Comparison of ENCODE assay signal across 11 mouse cellular contexts in the genomic region with DNA sequence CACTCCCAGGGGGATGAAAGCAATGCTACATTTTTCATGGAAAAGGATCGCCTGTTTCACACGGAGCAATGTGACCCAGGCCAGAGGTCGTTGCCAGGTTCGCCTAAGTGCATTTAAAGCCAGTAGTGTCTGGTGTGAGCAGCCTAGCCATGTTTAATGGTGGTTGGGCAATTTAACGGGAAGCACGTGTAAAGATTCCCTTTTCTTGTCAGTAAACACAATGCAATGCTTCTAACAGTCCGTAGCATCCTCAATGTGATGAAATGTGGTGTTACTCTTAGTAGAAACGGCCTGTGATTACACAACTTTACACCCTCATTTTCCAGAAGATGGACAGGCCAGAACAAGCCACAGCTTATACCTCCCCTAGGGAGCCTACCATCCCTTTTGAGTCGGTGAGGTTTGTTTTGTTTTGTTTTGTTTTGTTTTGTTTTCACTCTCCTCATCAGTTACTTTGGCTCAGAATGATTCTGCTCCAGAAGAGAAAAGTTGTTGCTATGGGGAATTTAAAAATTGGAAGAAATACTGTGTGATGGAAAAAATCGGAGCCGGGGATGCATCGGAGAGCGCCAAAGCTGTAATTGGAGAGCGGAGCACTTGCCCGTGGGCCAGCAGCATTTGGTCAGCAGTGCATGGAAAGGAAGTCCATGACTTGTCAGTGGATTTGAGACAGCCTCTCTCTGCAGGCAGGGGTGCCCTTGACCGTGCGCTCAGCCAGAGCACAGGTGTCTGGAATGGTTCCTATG.
DNase-seq lines count a peak whose midpoint lies in the region; ATAC-seq and TF ChIP-seq lines count a peak whose summit lies in the region.
"Had no signal": no experiment of that assay in that cellular context is flagged by ENCODE, and none has a peak within 500 bp of the region (broad histone marks: within the 10 kb centered on the region; RNA-seq: fewer than 3 reads in every experiment).

No protein-coding gene starts in this region.

- no peaks in the 10 kb centered on the region for H3K9me3 ChIP-seq in hindbrain, postnatal 0 days (ENCODE audit: low read length)
- no peaks in the 10 kb centered on the region for H3K9me3 ChIP-seq in hindbrain, embryonic 12.5 days (replicated peaks)
- no peaks in the 10 kb centered on the region for H3K9me3 ChIP-seq in embryonic facial prominence, embryonic 10.5 days
- H3K9me3 ChIP-seq in limb, embryonic 10.5 days (replicated peaks), result no peaks in the 10 kb centered on the region
- H3K9me3 ChIP-seq: G1E; intestine, embryonic 15.5 days had no signal

- DNase-seq in hindbrain, postnatal 0 days (ENCODE audit: low spot score), result peak; percentile 20
- DNase-seq in adipocyte (ENCODE audit: low spot score), result peak; percentile 54
- DNase-seq in embryonic facial prominence, embryonic 10.5 days (ENCODE audit: low spot score), result peak; percentile 22
- DNase-seq in limb, embryonic 10.5 days (ENCODE audit: low spot score), result no peak
- DNase-seq in left cerebral cortex, adult 18-20 months (ENCODE audit: low spot score in 2 of 2), result no peak
- DNase-seq in adrenal gland, adult 8-10 months, result no peak
- DNase-seq: adrenal gland, postnatal 10 days; lung, adult 18-20 months had no signal

- no peaks in the 10 kb centered on the region for H3K27me3 ChIP-seq in hindbrain, postnatal 0 days (ENCODE audit: insufficient read depth, low read length)
- no peaks in the 10 kb centered on the region for H3K27me3 ChIP-seq in hindbrain, embryonic 12.5 days
- H3K27me3 ChIP-seq in embryonic facial prominence, embryonic 10.5 days (replicated peaks; ENCODE audit: low read depth, poor library complexity, severe bottlenecking), result no peaks in the 10 kb centered on the region
- no peaks in the 10 kb centered on the region for H3K27me3 ChIP-seq in limb, embryonic 10.5 days (ENCODE audit: low read depth, poor library complexity, severe bottlenecking)
- H3K27me3 ChIP-seq: intestine, embryonic 15.5 days had no signal

- no peaks in the 10 kb centered on the region for H3K36me3 ChIP-seq in hindbrain, postnatal 0 days (ENCODE audit: insufficient read depth, low read length)
- H3K36me3 ChIP-seq in hindbrain, embryonic 12.5 days, result no peaks in the 10 kb centered on the region
- H3K36me3 ChIP-seq in embryonic facial prominence, embryonic 10.5 days (replicated peaks), result no peaks in the 10 kb centered on the region
- H3K36me3 ChIP-seq in limb, embryonic 10.5 days, result no peaks in the 10 kb centered on the region
- H3K36me3 ChIP-seq: G1E; intestine, embryonic 15.5 days had no signal

- 0 out of 2 replicates have a peak overlapping the region, but pooled peaks have one; percentile 28 for H3K27ac ChIP-seq in hindbrain, postnatal 0 days
- no peak overlapping the region; the same call in 1 of the 2 replicates for H3K27ac ChIP-seq in hindbrain, embryonic 12.5 days
- peak overlapping the region; percentile 57; the same call in 1 of the 2 replicates for H3K27ac ChIP-seq in embryonic facial prominence, embryonic 10.5 days (replicated peaks)
- peak overlapping the region; percentile 66 for H3K27ac ChIP-seq in limb, embryonic 10.5 days
- H3K27ac ChIP-seq: intestine, embryonic 15.5 days had no signal

- TF ChIP-seq CTCF in hindbrain, postnatal 0 days (IDR thresholded peaks at IDR 0.05; ENCODE audit: low read depth), result no peak

- no peak for ATAC-seq in hindbrain, postnatal 0 days
- no peak for ATAC-seq in hindbrain, embryonic 12.5 days (ENCODE audit: low FRiP score)
- ATAC-seq: intestine, embryonic 15.5 days had no signal

- 0 out of 2 replicates have a peak, but pooled peaks cover 3% of the 10 kb centered on the region for H3K4me1 ChIP-seq in hindbrain, postnatal 0 days (ENCODE audit: insufficient read depth, low read length)
- H3K4me1 ChIP-seq in hindbrain, embryonic 12.5 days, result peaks cover 3% of the 10 kb centered on the region; the same call in 1 of the 2 replicates
- H3K4me1 ChIP-seq in embryonic facial prominence, embryonic 10.5 days, result peaks cover 43% of the 10 kb centered on the region
- H3K4me1 ChIP-seq in limb, embryonic 10.5 days, result peaks cover 51% of the 10 kb centered on the region
- H3K4me1 ChIP-seq: intestine, embryonic 15.5 days had no signal

- WGBS in hindbrain, postnatal 0 days, result 49% methylated on average over 17 of the region's 17 CpGs
- 52% methylated on average over 17 of the region's 17 CpGs for WGBS in hindbrain, embryonic 12.5 days
- WGBS in embryonic facial prominence, embryonic 10.5 days, result 49% methylated on average over 17 of the region's 17 CpGs
- 48% methylated on average over 17 of the region's 17 CpGs for WGBS in limb, embryonic 10.5 days

- H3K4me3 ChIP-seq in hindbrain, postnatal 0 days (ENCODE audit: low read length), result no peak overlapping the region
- H3K4me3 ChIP-seq in hindbrain, embryonic 12.5 days, result no peak overlapping the region
- no peak overlapping the region for H3K4me3 ChIP-seq in embryonic facial prominence, embryonic 10.5 days
- no peak overlapping the region for H3K4me3 ChIP-seq in limb, embryonic 10.5 days
- H3K4me3 ChIP-seq: intestine, embryonic 15.5 days had no signal

- no peak overlapping the region for H3K9ac ChIP-seq in hindbrain, postnatal 0 days (replicated peaks; ENCODE audit: low read length)
- H3K9ac ChIP-seq in hindbrain, embryonic 12.5 days, result no peak overlapping the region
- H3K9ac ChIP-seq: intestine, embryonic 15.5 days had no signal

- H3K4me2 ChIP-seq in hindbrain, postnatal 0 days (ENCODE audit: low read depth, low read length), result no peak overlapping the region
- H3K4me2 ChIP-seq in hindbrain, embryonic 12.5 days (replicated peaks), result no peak overlapping the region
- H3K4me2 ChIP-seq: intestine, embryonic 15.5 days had no signal

Comparison
In these comparisons a context has a peak if more than half of its experiments do, and no peak if none do; other contexts are left out.
1. DNase-seq: peak in hindbrain, postnatal 0 days (single experiment), adipocyte (single experiment) and embryonic facial prominence, embryonic 10.5 days (single experiment); none in limb, embryonic 10.5 days (single experiment), left cerebral cortex, adult 18-20 months (0 of 2) and adrenal gland, adult 8-10 months (single experiment).